Mouse (Mus musculus): Measurements from ENCODE around the gene Irx6.

The Irx6 gene

GRCm38 (mm10) chr8:92721936-92722321 is 47.8 kb downstream of the Irx6 start:
- no peak for DNase-seq (ENCODE audit: low read depth, low spot score)

GRCm38 (mm10) chr8:92723320-92723719 is 49.2 kb downstream of the Irx6 start:
- no peak for DNase-seq (ENCODE audit: low read depth, low spot score)

- DNase-seq (ENCODE audit: low read depth, low spot score) = no peak
Measured at GRCm38 (mm10) chr8:92723947-92724346, 49.9 kb downstream of the Irx6 start.

- DNase-seq (ENCODE audit: low read depth, low spot score) = no peak
Measured at GRCm38 (mm10) chr8:92724359-92724758, 50.3 kb downstream of the Irx6 start.
